Mouse (Mus musculus): Measurements from ENCODE around the gene Zdhhc13. TPM values are rescaled to one million over a fixed set of nuclear protein-coding genes. Genes with fewer than 3 reads are reported as not detected.

Zdhhc13 gene
- total and polyA plus RNA-seq, 2 experiments from 2014 or later, result 28.3 to 58.9 TPM

DNA sequence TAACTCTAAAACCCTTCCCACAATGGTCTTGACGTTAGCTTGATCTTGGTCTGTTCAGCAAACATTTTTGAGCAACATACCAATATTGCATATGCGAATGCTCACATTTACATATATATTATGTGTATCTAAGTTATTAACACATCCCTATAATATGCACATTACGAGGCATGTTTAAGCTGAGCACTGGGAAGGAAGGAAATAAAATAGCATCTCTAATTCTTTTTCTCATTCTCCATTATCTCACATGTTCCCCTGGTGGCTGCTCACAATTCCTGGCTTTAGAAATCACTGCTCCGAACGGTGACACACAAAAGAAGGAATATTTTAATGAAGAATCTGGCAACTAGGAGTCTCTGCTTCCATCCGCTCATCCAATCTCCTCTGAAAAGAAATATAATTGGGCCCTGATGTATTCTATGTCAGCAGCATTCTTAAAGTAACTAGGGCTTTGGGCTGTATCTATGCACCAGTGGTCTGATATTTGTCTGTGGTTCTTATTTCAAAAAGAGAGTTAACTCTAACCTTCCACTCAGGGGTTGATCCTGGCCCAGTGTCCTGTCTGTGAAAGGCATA, 62.8 kb downstream of the Zdhhc13 start:
- peak; percentile 11; the same call in 1 of the 2 replicates for TF ChIP-seq CTCF (IDR thresholded peaks at IDR 0.05; ENCODE audit: low read depth)
- no peaks in the 10 kb centered on the region for H3K9me3 ChIP-seq (ENCODE audit: low read length)
- no peaks in the 10 kb centered on the region for H3K36me3 ChIP-seq (ENCODE audit: insufficient read depth)
- H3K4me3 ChIP-seq (ENCODE audit: low read depth, low read length), result no peak overlapping the region
- H3K27me3 ChIP-seq (ENCODE audit: insufficient read depth, low read length), result no peaks in the 10 kb centered on the region
- no peak for DNase-seq
- WGBS, result 32% methylated on average over 6 of the region's 6 CpGs
- ATAC-seq, result peak; percentile 55
- no peak overlapping the region for H3K4me2 ChIP-seq (ENCODE audit: low read depth)
- no peak overlapping the region for H3K27ac ChIP-seq (ENCODE audit: low read depth, low read length)
- no peak overlapping the region for H3K9ac ChIP-seq
- H3K4me1 ChIP-seq (ENCODE audit: insufficient read depth), result no peaks in the 10 kb centered on the region

DNA sequence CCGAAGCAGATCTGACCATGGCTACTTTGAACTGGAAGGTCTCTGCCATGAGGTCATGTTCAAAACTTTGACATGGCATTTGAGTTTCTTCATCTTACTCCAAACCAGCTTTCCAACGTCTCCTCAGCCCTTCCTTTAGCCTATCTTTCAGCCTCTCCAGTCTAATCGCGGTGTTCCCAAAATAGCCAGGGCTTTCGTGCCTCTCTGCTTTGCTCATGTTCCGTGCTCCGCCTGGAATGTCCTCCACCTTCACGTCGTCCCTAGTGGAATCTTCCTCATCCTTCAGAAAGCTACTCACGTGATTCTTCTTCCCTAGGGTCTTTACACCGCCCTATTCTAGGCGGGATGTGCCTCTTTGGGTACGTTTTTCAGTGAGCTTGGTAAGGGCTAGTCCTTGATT, 64.7 kb downstream of the Zdhhc13 start:
- WGBS, result 86% methylated on average over 13 of the region's 13 CpGs
- no peak for ATAC-seq
- DNase-seq, result no peak
- no peak overlapping the region for H3K9ac ChIP-seq
- H3K36me3 ChIP-seq (ENCODE audit: insufficient read depth), result no peaks in the 10 kb centered on the region
- no peaks in the 10 kb centered on the region for H3K27me3 ChIP-seq (ENCODE audit: insufficient read depth, low read length)
- TF ChIP-seq CTCF (IDR thresholded peaks at IDR 0.05; ENCODE audit: low read depth), result no peak
- H3K9me3 ChIP-seq (ENCODE audit: low read length), result no peaks in the 10 kb centered on the region
- no peaks in the 10 kb centered on the region for H3K4me1 ChIP-seq (ENCODE audit: insufficient read depth)
- no peak overlapping the region for H3K4me3 ChIP-seq (ENCODE audit: low read depth, low read length)
- no peak overlapping the region for H3K27ac ChIP-seq (ENCODE audit: low read depth, low read length)
- H3K4me2 ChIP-seq (ENCODE audit: low read depth), result no peak overlapping the region

DNA sequence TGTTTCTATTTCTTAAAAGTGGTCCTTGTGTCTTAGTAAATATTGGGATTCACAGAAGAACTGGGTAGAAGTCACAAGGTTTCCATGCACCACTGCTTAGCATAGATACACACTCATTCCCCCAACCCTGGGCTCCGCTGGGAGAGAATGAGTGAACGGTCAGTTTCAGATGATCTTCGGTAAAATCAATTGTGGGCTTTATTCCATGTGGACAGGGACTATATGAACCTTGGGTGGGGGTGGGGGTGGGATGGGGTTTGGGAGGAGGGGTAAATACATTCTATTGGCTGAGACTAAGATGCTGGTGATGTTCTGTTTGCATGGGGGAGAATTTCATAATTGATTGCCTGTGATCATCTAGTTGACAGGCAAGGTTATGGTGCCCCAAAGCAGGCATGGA, 66.7 kb downstream of the Zdhhc13 start:
- H3K27me3 ChIP-seq (ENCODE audit: insufficient read depth, low read length), result no peaks in the 10 kb centered on the region
- no peak for DNase-seq
- no peak overlapping the region for H3K4me3 ChIP-seq (ENCODE audit: low read depth, low read length)
- no peaks in the 10 kb centered on the region for H3K36me3 ChIP-seq (ENCODE audit: insufficient read depth)
- no peak for TF ChIP-seq CTCF (IDR thresholded peaks at IDR 0.05; ENCODE audit: low read depth)
- no peaks in the 10 kb centered on the region for H3K9me3 ChIP-seq (ENCODE audit: low read length)
- H3K9ac ChIP-seq, result no peak overlapping the region
- no peak overlapping the region for H3K27ac ChIP-seq (ENCODE audit: low read depth, low read length)
- WGBS, result 97% methylated on average over 3 of the region's 3 CpGs
- no peak overlapping the region for H3K4me2 ChIP-seq (ENCODE audit: low read depth)
- no peaks in the 10 kb centered on the region for H3K4me1 ChIP-seq (ENCODE audit: insufficient read depth)
- ATAC-seq, result no peak

DNA sequence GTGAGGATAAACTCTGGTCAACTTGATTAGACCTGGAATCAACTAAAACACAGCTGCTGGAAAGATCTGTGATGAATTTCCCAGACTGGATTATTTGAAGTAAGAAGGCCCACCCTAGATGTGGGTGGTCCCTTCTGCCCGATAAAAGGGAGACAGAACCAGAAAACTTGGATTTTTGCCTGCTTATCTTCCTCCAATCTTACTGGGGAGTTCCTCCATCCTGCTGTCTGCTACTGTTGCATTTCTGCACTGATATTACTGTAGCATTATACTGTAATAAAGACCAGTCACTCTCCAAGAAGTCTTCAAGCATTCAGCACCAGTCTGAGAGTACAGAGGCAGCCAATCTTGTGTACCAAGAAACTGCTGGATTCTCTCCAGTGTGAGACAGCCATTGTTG, 69.5 kb downstream of the Zdhhc13 start:
- Histone ChIP-seq H3K4me1 (ENCODE audit: insufficient read depth) (no peaks in the 10 kb centered on the region), H3K9ac (no peak overlapping the region), H3K27me3 (ENCODE audit: insufficient read depth, low read length) (no peaks in the 10 kb centered on the region), H3K4me2 (ENCODE audit: low read depth) (no peak overlapping the region), H3K27ac (ENCODE audit: low read depth, low read length) (no peak overlapping the region), H3K9me3 (ENCODE audit: low read length) (no peaks in the 10 kb centered on the region), H3K36me3 (ENCODE audit: insufficient read depth) (no peaks in the 10 kb centered on the region), H3K4me3 (ENCODE audit: low read depth, low read length) (no peak overlapping the region)
- TF ChIP-seq CTCF (IDR thresholded peaks at IDR 0.05; ENCODE audit: low read depth), result no peak
- DNase-seq (no peak), ATAC-seq (no peak)
- 70% methylated on average over 1 of the region's 1 CpGs for WGBS

DNA sequence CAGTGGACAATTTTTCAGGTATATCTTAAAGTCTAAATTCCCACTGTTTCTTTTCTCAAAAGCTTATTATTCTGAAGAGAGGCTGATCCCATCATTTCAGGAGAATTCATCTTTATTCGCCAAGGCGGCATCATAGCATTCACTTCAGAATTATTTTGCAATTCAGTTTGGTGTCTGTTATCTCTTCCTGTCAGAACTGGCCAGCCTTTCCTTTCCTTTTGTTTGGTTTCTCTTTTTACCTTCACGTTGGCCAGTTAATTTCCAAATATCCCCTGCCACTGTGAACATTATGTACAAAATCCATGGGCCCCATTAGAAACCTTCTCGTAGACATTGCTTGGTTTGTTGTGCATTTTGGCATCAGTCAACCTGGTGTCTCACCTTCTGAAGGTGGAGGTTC, 70.6 kb downstream of the Zdhhc13 start:
- 90% methylated on average over 4 of the region's 4 CpGs for WGBS
- H3K9ac ChIP-seq, result no peak overlapping the region
- no peak for ATAC-seq

GRCm38 (mm10) chr7:48860948-48861347, 72.1 kb downstream of the Zdhhc13 start:
- Histone ChIP-seq H3K9me3 (ENCODE audit: low read length) (no peaks in the 10 kb centered on the region), H3K4me1 (ENCODE audit: insufficient read depth) (no peaks in the 10 kb centered on the region), H3K4me3 (ENCODE audit: low read depth, low read length) (no peak overlapping the region), H3K4me2 (ENCODE audit: low read depth) (no peak overlapping the region), H3K27me3 (ENCODE audit: insufficient read depth, low read length) (no peaks in the 10 kb centered on the region), H3K9ac (no peak overlapping the region), H3K36me3 (ENCODE audit: insufficient read depth) (no peaks in the 10 kb centered on the region), H3K27ac (ENCODE audit: low read depth, low read length) (no peak overlapping the region)
- WGBS, result 73% methylated on average over 1 of the region's 1 CpGs
- no peak for ATAC-seq
- DNase-seq, result no peak
- no peak for TF ChIP-seq CTCF (IDR thresholded peaks at IDR 0.05; ENCODE audit: low read depth)

More for the DNA sequence above, 70.6 kb downstream of the Zdhhc13 start:
- no peak for TF ChIP-seq CTCF (IDR thresholded peaks at IDR 0.05; ENCODE audit: low read depth)
- Histone ChIP-seq H3K27me3 (ENCODE audit: insufficient read depth, low read length) (no peaks in the 10 kb centered on the region), H3K9me3 (ENCODE audit: low read length) (no peaks in the 10 kb centered on the region), H3K27ac (ENCODE audit: low read depth, low read length) (no peak overlapping the region), H3K36me3 (ENCODE audit: insufficient read depth) (no peaks in the 10 kb centered on the region), H3K4me3 (ENCODE audit: low read depth, low read length) (no peak overlapping the region), H3K4me1 (ENCODE audit: insufficient read depth) (no peaks in the 10 kb centered on the region), H3K4me2 (ENCODE audit: low read depth) (no peak overlapping the region)
- DNase-seq, result no peak

GRCm38 (mm10) chr7:48861796-48862195, 73.0 kb downstream of the Zdhhc13 start:
- TF ChIP-seq CTCF (IDR thresholded peaks at IDR 0.05; ENCODE audit: low read depth), result no peak
- Histone ChIP-seq H3K4me3 (ENCODE audit: low read depth, low read length) (no peak overlapping the region), H3K36me3 (ENCODE audit: insufficient read depth) (no peaks in the 10 kb centered on the region), H3K4me2 (ENCODE audit: low read depth) (no peak overlapping the region), H3K4me1 (ENCODE audit: insufficient read depth) (no peaks in the 10 kb centered on the region), H3K27me3 (ENCODE audit: insufficient read depth, low read length) (no peaks in the 10 kb centered on the region), H3K9ac (no peak overlapping the region), H3K9me3 (ENCODE audit: low read length) (no peaks in the 10 kb centered on the region), H3K27ac (ENCODE audit: low read depth, low read length) (no peak overlapping the region)
- 95% methylated on average over 4 of the region's 4 CpGs for WGBS
- ATAC-seq (no peak), DNase-seq (no peak)

All from forebrain, postnatal 0 days (tissue).